Mouse (Mus musculus) CH12F3 (cell line): Measurements from ENCODE around the gene Wee2.

ENCODE experiments used
- in situ Hi-C: fragments of 300-500 bp; cut with MboI; formaldehyde crosslinking; loops from 2 replicates; pipeline ENCODE4 v1.14.3; 2020; ENCODE audit warnings: low sequenced_read_pairs

Gene Wee2

DNA sequence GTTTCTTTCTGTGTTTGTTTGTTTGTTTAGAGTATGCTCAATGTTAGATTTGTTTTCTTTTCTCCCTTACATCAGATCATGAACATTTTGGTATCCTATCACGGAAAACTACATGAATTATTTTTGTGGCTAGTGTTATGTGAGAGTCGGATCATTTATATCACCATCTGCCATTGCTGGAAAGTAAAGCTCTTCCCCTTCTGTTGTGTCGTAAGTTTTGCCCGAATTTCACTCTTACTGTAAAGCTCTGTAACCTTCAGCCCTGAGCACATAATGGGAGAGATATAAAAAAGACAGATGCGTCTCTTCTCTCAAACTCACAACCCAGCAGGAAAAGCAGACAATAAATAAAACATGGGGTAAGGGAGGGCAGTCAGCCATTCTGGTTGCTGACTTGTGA lies at the start of gene Wee2:
TSS of gene Wee2 (plus strand) at position 153 of the 400 bp plus-strand sequence.
- in situ Hi-C loops: no loop called here

DNA sequence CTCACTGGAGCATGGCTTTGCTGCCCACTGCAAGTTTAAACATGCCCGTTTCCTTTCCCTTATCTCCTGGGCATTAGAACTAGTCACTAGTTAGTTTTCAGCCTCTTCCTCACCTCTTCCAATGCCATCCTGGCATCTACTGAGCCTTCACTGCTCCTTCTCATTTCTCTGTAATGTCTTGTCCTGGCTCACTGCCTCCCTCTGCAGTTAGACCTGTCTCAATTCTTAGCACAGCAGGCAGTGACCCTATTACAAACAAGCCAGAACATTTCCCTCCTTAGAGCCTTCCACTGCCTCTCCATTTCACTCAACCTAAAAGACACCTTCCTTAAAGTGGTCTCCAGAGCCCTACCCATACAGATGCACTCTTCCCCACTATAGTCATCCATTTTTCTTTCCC lies 47.9 kb upstream of the Wee2 start:
- in situ Hi-C loops: no loop called here

DNA sequence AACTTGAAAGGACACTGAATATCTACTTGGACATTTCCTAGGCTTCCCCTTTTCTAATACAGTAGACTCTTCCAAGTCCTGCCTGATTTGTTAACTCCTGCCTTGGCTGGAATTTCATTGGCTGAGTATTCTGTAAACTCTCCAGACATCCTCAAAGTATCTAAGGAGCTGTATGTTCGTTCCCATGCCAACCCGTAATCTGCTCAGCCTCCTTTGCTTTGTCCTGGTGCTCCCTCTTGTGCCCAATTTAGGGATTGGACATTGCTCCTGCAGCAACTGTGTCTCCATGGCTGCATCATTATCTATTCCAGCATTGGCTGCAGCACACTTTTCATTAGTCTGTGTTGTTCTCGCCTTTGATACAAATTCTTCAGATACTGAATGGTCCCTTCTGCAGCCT lies 45.7 kb upstream of the Wee2 start:
- in situ Hi-C loops: no loop called here

DNA sequence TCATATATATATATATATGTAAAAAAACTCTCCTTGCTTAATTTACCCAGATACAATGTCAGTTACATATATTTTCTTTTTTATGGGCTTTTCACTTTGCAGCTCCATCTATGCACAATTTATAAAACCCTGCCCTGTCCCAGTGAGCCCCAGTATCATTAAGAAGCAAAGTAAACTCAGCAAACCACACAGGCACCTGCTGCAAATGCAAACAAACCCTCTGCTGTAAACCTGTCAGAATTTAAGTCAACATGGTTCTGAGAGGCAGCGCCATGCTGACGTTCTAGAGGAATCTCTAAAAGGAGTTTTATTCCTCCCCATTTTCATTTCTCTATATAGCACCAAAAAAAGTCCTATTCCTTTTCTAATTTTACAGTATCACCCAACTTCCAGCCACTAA lies 36.9 kb upstream of the Wee2 start:
- in situ Hi-C loops: no loop called here

DNA sequence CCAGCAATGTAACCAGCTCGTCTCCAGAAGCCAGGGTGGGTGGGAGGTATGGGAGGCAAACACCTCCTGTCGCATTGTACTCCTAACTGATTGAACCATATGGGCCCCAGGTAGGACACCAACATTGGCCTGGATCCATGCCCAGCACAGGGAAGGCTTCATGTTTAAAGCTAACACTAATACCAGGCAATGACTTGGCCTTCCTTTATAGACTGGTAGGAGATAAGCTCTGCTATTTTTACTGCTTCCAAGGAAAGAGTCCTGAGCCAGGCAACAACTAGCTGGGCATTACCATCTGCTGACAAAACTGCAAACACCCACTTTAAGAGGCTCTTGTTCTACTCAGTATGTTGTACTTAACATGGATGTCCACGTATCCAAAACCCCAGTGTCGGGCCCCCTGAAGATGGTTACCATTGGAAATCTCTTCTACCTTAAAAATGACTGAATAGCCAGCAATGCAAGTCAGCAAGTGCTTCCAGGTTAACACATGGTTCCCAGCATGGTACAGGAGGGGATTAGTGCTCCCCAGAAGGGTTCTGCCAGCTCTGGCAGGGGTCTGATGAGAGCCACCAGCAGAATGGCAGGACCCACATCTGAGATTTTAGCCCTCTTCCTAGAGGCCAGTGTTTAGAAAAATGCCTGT lies 35.1 kb upstream of the Wee2 start:
- in situ Hi-C loops: no loop called here

DNA sequence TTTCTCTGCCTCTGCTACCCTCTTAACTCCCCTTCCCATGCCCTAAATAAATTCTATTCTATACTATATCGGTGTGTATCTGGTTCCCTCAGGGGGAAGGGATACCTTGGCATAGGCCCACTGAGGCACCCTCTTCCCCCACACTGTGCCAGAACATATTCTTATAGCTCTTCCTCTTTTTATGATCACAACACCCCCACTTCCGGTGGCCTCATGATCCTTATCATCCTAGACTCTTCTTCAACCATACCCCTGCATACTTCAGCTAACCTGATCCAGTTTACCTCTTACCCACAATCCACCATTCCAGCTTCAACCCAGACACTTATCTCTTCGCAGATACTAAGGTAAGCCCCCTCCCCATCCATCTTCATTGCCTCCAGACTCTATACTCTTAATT lies 27.8 kb upstream of the Wee2 start:
- in situ Hi-C loops: no loop called here

DNA sequence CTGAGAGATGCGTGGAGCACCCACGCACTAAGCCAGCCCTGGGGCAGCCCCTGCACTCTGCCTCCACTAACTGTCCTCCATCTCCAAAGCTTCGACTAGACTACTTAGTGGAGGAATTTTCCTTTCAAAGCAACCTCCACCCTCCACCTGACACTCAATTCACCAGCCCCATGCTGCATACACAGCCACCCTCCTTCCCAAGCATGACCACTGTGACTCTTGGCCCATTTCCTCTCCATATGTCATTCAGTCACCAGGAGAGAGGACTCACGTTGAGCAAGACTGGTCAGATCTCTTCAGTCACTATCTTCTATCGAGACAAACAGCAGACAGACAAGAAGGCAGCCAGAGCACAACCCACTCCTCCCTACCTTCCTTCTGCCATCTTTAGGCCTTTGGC lies 25.8 kb upstream of the Wee2 start:
- in situ Hi-C loops: no loop called here

DNA sequence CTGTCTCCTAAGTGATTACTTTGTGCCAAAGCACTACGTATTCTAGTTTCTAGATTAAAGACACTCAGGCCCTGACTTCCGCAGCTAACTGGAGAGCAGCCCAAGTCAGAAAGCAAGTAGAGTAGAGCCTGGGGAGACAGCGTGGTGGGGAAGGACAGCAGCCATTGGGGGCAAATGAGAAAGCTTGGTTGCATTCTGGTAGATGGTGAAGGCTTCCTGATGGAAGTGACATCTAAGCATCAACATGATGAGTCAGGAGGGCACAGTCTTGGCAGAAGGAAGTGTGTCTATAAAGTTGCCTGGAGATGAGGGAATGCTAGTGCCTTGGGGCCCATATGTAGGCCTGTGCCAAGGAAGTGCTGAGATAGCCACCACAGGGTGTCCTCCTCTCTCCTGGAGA lies 25.3 kb upstream of the Wee2 start:
- in situ Hi-C loops: no loop called here

DNA sequence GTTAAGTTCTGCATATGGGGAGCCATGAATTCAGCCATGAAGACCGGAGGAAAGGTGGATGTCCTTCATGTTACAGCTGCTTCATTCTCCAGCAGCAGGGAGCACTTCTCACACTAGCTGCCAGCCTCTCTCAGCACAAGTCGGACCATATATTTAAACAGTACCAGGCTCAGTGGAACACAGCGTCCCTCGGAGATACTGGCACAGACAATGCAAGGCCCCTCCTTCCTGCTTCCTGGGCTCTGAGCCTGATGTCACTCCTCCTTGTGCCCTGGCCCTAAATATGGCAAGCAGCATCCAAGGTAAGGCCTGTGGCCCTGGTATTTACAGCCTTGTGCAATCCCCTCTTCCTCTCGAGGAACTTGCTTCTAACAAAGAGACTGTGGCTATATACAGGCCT lies 23.1 kb upstream of the Wee2 start:
- in situ Hi-C loops: no loop called here

DNA sequence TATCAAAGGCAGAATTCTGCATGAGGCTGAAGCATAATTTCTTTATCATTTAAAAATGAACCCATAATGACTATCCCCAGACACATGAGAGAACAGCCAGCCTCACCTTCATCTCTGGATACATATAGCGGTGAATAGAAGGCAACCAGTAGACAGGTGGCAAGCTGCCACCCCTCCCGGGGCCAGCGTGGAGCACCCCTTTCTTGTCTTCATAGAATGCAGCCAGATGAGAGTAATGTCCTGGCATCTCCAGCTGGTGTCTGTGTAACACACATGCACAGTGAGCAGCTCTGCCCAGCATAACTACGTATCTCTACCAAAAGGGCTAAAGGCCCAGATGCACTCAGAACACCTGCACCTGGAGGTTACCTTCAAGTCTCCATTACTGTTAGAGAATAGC lies 20.5 kb upstream of the Wee2 start:
- in situ Hi-C loops: no loop called here

DNA sequence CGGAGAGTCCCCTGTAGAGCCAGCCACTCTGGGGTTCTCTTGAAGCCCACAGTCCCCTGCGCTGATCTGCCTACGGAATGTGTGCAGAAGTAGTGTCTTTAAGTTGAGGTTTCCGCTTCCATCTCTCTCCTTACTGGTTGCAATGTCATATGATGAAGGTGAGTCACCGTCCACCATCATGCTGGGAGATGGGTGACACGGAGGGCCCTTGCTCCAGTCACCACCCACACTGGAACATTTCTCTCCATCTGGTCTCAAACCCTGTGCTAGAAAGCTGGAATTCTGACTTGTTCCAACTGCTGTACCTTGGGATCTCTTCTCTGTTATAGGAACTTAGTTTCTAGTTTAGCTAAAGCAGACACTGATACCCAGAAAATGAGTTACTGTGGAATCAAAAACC lies 17.8 kb upstream of the Wee2 start:
- in situ Hi-C loops: no loop called here

DNA sequence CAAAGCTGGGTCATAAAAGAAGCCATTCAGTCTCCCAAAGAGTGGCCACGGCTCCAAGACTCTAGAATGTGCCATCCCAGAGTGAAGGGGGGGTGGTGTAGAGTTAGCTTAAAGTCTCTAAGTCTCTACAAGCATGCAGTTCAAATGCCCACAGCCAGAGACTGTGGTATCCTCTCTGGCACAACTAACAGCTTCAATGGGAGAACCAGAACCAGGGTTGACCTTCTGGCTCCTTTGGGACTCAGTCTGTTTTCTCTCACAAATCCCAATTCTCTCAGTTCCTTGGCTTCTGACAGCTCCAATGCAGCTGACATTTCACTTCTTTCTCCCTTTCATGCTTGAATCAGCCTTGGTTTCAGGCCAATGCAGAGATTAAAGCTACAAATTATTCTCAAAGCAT lies 15.9 kb upstream of the Wee2 start:
- in situ Hi-C loops: no loop called here

DNA sequence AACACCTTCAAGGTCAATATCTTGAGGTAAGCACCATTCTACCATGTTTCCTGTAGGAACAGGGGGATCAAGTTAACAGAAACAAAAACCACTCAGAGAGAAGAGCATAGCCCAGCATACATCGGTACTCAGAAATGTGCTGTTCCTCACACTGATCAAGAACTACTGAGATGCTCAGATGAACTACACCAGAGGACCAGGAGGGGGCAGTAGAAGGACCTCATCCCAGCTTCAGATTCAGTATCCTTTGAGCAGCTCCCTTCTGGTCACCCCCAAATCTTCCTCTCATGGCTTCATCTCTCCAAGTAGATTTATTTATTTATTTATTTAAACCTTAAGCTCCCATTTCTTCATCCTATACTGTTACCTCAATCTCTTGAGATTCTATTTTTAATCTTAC lies 15.1 kb upstream of the Wee2 start:
- in situ Hi-C loops: no loop called here

DNA sequence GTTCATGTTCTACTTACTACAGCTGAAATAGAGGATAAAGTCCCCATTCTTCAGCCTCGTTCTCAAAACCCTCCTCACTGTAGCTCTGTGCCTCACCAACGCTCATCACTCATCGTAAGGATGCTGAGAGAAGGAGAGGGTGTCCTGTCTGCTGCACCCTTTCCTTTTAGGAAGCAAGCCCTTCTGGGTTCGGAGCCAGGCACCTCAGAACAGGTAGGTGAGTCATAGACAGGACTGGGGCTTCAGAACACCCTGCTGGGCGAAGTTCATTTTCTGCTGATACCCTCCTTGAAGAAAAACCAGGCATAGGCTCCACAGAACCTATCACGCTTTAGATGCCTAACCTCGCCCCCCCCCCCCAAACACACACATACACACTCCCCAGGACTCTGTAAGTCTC lies 11.4 kb upstream of the Wee2 start:
- in situ Hi-C loops: no loop called here

DNA sequence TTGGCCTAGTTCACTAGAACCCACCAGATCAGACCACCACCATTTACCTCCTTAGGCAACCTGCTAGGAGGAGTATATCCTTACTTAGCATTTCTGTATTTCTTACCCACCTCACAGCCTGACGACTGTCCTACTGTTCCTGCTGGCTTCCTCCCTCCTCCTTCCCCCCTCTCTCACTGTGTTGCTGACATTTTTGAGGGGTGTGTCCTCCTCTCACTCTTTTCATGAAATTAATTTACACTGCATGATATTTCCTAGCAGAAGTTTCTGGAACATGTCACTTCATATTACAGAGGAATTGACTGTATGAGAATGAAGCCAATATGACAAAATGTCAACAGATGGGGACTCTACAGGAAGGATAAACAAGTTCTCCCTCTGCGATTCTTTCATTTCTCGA lies 10.2 kb upstream of the Wee2 start:
- in situ Hi-C loops: no loop called here

DNA sequence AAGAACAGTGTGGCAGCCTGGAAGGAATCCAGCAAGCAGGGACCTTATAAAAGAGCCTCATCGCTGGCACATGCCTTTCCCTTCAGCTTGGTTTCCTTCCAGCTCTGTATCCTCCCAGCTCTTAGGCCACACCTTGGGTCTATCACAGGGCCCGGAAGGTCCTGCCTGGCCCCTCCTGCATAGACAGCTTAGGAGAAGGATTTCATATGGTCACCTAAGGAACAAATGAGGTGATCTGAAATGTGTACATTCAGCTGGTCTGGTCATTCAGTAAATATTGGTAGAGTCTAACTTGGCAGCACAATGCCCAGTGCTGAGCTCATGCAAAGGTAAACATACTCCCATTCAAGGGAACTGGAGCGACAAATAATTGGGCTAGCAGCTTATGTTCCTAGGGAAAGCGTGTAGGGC lies 9.4 kb upstream of the Wee2 start:
- in situ Hi-C loops: no loop called here

DNA sequence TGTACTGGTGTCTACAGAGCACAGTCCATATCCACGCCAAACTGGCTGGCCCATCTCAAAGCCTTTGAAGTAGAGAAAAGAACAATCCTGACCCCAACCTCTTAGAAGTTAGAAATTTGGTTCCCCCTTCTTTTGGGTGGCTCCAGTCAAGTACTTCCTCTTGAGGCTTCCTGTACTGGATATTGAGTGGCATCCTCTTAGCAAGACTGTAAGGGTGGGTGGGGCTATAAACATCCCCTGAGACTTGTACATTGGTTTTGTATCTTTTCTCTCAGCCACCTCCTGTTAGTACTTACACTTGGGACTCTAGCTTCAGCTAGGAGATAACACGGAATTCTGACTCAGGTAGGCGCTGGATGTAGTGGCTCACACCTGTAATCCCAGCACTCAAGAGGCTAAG lies 8.6 kb upstream of the Wee2 start:
- in situ Hi-C loops: no loop called here

DNA sequence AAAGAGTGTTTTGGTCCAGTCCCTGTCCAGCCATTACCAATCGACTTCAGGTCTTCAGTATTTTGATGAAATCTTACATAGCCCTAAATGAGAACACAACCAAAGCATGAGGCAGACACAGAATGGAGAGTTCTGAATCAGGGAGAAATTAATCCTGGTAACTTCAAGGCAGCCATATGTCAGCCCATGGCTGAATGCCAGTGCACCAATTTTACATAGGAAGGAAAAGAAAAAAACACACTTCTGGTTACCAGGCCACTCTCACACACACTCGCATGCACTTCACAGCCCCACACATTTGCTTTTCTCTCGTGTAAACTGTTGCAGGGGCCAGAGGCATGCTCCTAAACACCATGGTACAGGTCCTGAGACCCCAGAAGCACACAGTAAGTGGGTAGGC lies 8.0 kb upstream of the Wee2 start:
- in situ Hi-C loops: no loop called here

DNA sequence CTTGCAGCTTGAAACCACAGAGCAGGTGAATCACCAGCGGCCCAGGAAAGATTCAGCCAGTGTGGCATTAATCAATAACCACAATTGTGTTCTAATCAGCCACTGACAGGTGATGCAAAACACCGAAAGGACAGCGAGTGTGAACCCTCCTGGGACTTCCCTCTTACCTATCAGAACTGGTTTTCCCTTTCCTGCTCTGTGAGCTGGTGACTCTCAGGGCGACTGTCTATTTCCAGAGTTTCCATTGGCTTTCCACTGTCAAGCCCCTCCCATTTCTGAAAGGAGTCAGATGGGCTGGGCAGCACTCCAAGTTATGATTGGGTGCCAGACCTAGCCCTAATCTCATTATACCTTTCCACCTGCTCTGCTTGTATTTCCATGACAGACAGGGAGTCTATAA lies 7.5 kb upstream of the Wee2 start:
- in situ Hi-C loops: no loop called here

DNA sequence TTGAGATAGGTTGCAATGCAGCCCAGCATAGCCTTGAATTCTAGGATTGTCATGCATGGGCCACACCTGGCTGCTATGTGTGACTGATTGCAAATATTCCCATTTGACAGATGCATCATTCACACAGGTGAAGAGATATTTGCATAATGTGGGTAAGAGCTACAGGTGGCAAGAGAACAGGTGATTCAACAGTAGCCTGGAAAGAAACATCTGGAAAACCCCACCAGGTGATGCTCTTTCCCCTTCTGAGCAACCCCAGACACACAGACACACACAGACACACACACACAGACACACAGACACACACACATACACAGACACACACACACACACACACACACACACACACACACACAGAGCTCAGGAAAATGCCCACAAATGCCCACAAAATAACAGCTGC lies 7.1 kb upstream of the Wee2 start:
- in situ Hi-C loops: no loop called here

DNA sequence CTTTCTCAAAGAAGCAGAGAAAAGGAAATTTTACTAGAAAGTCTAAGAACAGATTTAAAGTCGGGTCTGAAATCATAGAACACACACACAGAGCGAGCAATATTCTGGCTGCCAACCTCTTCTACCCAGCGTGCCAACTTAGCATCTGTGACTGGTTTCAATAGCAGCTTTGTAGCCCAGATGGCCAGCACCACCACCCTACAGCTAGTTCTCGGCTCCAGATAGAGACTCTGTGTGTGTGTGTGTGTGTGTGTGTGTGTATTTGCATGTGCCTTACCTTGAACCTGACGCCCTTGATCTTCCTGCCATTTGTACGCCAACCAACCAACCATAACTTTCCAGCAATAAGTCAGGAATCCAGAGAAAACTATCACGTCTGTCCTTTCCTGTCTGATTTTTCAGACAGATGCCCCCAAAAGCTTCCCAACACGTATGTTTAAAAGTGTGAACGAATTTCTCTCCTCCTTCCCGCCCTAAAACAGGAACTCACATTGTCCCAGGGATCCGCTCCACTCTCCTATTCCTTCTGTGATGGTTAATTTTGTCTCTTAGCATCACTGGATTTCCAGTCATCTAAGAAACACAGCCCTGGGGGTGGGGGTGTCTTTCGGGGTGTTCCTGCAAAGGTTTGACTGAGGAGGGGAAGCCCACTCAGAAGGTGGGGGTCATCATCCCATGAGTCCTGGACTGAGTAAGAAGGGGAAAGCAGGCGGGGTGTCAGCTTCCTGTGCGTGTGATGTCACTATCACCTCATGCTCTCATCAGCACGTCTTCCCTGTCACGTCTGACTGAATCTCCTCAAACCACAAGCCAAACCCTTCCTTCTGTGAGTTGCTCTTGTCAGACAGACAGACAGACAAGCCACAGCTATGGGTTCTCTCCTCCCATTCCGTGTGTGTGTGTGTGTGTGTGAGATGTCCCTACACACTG lies 6.3 kb upstream of the Wee2 start:
- in situ Hi-C loops: no loop called here

DNA sequence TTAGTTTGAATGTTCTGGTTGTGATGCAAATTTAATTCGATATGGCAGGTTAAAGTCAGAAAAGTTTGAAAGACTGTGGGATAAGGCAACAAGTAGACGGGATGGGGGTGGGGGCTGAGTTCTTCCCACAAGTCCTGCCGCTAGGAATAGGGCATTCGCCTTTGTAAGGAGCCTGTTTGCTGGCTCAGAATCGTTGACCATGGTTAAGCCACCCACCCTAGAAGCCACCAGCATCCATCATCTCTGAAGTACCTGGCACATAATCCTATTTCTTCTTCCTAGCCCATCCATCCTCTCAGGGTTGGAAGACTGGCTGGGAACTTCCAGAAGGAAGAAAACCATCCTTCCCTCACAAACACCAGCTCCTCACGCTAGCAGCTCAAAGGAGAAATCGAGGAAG lies 4.2 kb upstream of the Wee2 start:
- in situ Hi-C loops: no loop called here
